Mouse (Mus musculus) adrenal gland, adult 8-10 months (tissue): ENCODE results near the gene Prdm13. TPM values are rescaled to one million over a fixed set of nuclear protein-coding genes. Genes with fewer than 3 reads are reported as not detected.

Source experiments
- DNase-seq: peaks from one replicate; pipeline ENCODE4 v3.0.0; 2022
- total RNA-seq, 4 experiments: library from RNA; stranded (reverse); gene quantifications; 2 replicates each; pipeline ENCODE4 v1.2.4; 2022

Gene Prdm13
- total RNA-seq, 4 experiments from 2014 or later: not detected

DNA sequence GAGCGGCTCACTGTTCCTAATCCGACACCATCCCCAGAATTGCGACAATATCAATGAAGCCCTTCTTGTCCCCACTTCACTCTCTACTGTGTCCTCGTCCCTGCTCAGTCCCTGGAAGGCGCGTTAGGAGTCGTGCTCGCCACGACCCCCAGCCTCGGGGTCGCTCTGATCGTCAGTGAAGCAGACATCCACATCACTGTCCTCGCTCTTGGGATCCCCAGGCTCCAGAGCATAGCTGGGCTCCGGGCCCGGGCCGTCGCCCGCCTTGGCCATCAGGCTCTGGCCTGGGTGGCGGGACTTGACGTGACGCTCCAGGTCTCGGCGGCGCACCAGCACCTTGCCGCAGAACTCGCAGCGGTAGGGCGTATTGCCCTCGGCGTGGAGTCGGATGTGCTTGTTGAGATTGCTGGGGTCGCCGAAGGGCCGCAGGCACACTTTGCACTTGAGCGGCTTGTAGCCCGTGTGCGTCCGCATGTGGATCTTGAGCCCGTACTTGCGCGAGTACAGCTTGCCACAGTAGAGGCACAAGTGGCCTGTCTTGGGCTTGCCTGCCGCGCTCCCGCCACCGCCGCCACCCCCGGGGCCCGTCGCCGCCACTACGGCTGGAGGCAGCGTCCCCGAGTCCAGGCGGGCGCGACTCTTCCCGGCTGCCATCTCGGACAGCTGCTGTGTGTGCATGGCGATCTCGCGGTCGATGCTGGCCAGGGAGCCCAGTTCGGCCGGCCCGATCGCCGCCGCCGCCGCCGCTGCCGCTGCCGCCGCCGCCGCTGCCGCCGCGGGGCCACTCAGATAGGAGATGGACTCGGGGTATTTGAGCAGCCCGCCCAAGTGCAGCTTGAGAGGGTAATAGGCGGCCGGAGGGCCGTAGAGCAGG is 7.4 kb downstream of the Prdm13 start:
- no peak for DNase-seq

DNA sequence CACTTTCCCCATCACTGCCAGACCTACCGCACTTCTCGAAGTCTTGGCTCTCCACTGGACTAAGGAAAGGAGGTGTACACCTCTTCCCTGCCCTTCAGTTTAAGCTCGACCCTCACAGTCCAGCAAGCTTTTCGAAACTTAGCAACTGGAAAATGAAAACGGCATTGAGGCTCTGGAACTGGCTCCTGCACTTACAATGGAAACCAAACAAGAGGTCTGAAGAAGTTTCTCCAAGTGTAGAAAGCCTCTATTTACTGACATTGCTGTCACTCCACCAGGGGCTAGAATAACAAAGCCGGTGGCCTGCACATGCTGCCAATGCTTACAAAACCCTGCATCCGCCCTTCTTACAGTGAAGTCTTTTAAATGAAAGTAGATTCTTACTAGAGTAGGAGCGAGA is 11.1 kb downstream of the Prdm13 start:
- no peak for DNase-seq

GRCm38 (mm10) chr4:21674042-21674441 is 11.7 kb downstream of the Prdm13 start:
- no peak for DNase-seq

DNA sequence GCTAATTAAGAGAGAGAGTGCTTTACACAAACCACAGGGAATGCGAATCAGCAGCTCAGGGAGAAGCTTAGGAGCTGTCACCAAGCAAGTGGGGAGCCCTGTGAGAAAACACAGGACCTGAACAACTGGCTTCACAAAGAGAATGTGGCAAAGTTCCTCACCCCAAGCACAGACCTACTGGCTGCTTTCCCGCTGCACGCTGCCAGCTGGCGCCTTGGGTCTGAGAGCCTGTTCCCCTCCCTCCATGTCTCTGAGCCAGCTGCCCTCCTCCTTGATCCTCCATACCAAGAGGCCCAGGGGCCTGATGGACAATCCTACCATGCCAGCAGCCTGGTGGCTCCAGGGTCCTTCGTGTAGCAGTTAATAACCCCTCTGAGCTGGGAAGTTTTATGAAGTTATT is 19.8 kb downstream of the Prdm13 start:
- DNase-seq: no peak

GRCm38 (mm10) chr4:21658184-21658583 is 27.6 kb downstream of the Prdm13 start:
- DNase-seq: no peak

- no peak for DNase-seq
Measured at GRCm38 (mm10) chr4:21629275-21629583, 56.5 kb downstream of the Prdm13 start.

DNA sequence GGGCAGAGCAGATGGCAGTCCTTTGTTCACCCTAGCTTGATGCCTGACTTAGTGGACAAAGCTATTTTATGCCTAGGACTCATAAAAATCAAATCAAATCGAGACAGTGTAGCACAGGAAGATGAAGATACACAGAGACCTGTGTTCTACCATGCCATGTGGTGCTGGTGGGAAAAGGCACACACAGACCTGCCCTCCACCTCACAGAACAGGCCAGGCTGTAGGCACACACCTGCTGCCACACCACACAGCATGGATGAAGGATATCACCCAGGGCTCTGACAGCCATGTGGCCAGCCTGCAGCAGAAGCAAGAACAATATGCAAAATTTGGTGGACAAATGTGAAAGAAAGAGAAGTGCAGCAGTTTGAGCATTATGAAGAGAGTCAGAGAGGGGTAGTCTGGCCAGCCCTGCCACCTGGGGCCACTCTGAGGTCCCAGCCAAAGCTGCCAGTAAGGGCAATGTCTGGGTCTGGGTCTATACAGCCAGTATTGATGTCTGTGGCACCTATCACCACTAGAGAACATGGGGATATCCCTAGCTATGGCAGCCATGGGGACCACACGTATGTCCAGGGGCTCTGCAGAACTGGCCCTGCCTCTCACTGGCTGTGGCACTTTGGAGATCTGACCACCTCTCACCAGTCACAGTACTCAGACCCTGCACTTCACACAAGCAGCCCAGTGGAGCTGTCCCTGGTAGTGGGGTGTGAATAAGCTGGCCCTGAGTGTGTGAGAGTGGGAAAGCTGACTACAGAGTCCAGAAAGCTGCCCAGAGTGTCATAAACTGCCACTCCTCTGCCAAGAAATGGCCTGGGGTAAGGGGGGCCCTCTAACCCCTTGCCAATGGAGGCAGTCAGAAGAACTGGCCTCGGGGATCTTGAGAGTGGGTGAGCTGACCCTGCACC is 57.1 kb downstream of the Prdm13 start:
- no peak for DNase-seq

Other genes with a start within 250 kb of the Prdm13 start
- gene Ccnc, start 41.7 kb upstream of the Prdm13 start, total RNA-seq: 10 to 100 TPM; 20.6 to 29.6 (median 27.5) TPM
- gene Usp45, start 81.2 kb upstream of the Prdm13 start, total RNA-seq: 10 to 100 TPM; 20.7 to 32.5 (median 25.3) TPM
- gene Tstd3, start 81.2 kb upstream of the Prdm13 start, total RNA-seq: 10 to 100 TPM in 2 of 4 experiments, 1 to 10 TPM in 2; 7.7 to 14.2 (median 9.8) TPM
- 100 to 1,000 TPM in 3 of 4 experiments, 10 to 100 TPM in 1; 80.1 to 207 (median 141) TPM for gene Pnisr, start 161.6 kb upstream of the Prdm13 start, total RNA-seq
- gene Coq3, start 193.7 kb upstream of the Prdm13 start, total RNA-seq: 10 to 100 TPM; 15.6 to 19.7 (median 17.2) TPM
- gene Faxc, start 245.4 kb upstream of the Prdm13 start, total RNA-seq: 1 to 10 TPM; 6.2 to 9.8 (median 7.7) TPM